Mouse (Mus musculus) forebrain, postnatal 0 days (tissue): Measurements from ENCODE around the gene A930017K11Rik. TPM values are rescaled to one million over a fixed set of nuclear protein-coding genes. Genes with fewer than 3 reads are reported as not detected.
A peak's percentile ranks its signal among the peaks of the same experiment; 100 is the strongest.

Experiments
- ATAC-seq: fragments of 200-750 bp; cut with Nextera tagmentation; 2 replicates; pipeline ENCODE4 v1.8.0; 2017; ENCODE audit warnings: mild to moderate bottlenecking, moderate library complexity
- DNase-seq: peaks from one replicate; pipeline ENCODE4 v3.0.0-alpha.2; 2015
- H3K27ac ChIP-seq: fragments of 300-500 bp; sonication (generic); 2 replicates; pipeline ENCODE4 v1.5.1; 2014; ENCODE audit warnings: low read depth, mild to moderate bottlenecking, antibody characterized with exemption, low read length, moderate library complexity, mixed read lengths
- H3K27me3 ChIP-seq: fragments of 300-500 bp; sonication (generic); 2 replicates; pipeline ENCODE4 v1.6.1; 2014; ENCODE audit warnings: mild to moderate bottlenecking, low read length, mixed read lengths; ENCODE audit not compliant: insufficient read depth
- H3K36me3 ChIP-seq: fragments of 300-500 bp; sonication (generic); 2 replicates; pipeline ENCODE4 v1.6.1; 2014; ENCODE audit warnings: mild to moderate bottlenecking, moderate library complexity; ENCODE audit not compliant: insufficient read depth
- H3K4me1 ChIP-seq: fragments of 300-500 bp; sonication (generic); 2 replicates; pipeline ENCODE4 v1.6.1; 2014; ENCODE audit warnings: antibody characterized with exemption; ENCODE audit not compliant: insufficient read depth
- H3K4me2 ChIP-seq: fragments of 300-500 bp; sonication (generic); 2 replicates; pipeline ENCODE4 v1.6.1; 2014; ENCODE audit warnings: low read depth, mild to moderate bottlenecking, moderate library complexity
- H3K4me3 ChIP-seq: fragments of 300-500 bp; sonication (generic); 2 replicates; pipeline ENCODE4 v1.5.1; 2014; ENCODE audit warnings: low read depth, low read length, mixed read lengths
- H3K9ac ChIP-seq: fragments of 300-500 bp; sonication (generic); 2 replicates; pipeline ENCODE4 v1.6.1; 2014; ENCODE audit warnings: mild to moderate bottlenecking
- H3K9me3 ChIP-seq: fragments of 300-500 bp; sonication (generic); 2 replicates; pipeline ENCODE4 v1.6.1; 2016; ENCODE audit warnings: low read length
- CTCF ChIP-seq: sonication (generic); IDR thresholded peaks from 2 replicates; pipeline ENCODE4 v1.5.1; 2016; ENCODE audit warnings: antibody characterized with exemption, control low read depth, low read depth
- WGBS: fragments of 180-500 bp; shearing (Covaris S2); extraction: QIAGEN DNeasy Blood & Tissue Kit; methylation state at CpG from one replicate; pipeline ENCODE4 v1.1.7; 2014; 5-methylcytosine and 5-hydroxymethylcytosine counted together
- polyA plus RNA-seq: library from polyadenylated mRNA; unstranded; fragments of >200 nt; fragmentation: Nextera tagmentation; extraction: Ambion mirVana; gene quantifications from 2 replicates; pipeline ENCODE4 v1.2.1, GENCODE M21; 2015
- total RNA-seq: library from RNA; depleted of rRNA; stranded (reverse); fragments of >200 nt; gene quantifications from 2 replicates; pipeline ENCODE4 v1.2.3, GENCODE M21; 2014

A930017K11Rik gene
- total and polyA plus RNA-seq, 2 experiments from 2014 or later: 0.07 to 0.10 TPM

DNA sequence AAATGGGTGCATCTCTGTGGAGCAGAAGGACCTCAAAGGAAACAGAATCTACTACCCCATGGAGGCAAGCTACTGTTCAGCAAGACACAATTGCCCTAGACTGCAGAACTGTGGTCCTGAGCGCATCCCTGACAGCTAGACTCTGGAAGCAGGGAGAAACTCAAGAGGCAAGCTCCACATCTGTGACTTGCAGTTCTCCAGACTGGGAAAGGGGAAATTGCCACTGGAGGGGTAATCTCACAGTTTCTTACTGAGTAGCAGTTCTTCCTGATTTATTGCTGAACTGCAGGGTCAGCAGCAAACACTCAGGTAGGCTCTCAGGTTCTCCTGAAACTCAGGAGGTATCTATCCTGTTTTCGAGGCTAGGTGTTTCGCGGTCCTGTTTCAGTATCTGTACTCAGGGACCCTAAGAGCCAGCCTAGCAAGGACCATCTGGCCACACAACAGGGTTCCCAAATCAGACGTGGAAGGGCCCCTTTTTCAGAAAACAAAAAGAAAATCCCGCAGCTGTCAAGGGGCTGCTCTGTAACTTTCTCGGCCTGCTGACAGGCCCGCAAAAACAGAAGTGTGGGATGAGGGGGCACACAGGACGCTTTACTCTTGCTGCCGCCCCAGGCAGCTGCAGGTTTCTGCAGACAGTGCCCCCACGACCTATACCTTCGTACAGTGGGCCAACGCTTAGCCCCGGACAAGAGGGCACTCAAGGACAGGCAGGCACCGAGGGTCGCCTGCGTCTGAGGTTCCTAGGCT is 32.4 kb upstream of the A930017K11Rik start:
- H3K27ac ChIP-seq: peak overlapping the region; percentile 87
- WGBS: 14% methylated on average over 17 of the region's 17 CpGs
- peak overlapping the region; percentile 75 for H3K4me2 ChIP-seq
- DNase-seq: no peak
- H3K9ac ChIP-seq: peak overlapping the region; percentile 95
- H3K4me1 ChIP-seq: peaks cover 10% of the 10 kb centered on the region; the same call in 1 of the 2 replicates
- TF ChIP-seq CTCF: no peak
- peaks cover 11% of the 10 kb centered on the region; the same call in 1 of the 2 replicates for H3K36me3 ChIP-seq
- no peaks in the 10 kb centered on the region for H3K27me3 ChIP-seq
- H3K4me3 ChIP-seq: peak overlapping the region; percentile 87
- H3K9me3 ChIP-seq: no peaks in the 10 kb centered on the region
- no peak for ATAC-seq

DNA sequence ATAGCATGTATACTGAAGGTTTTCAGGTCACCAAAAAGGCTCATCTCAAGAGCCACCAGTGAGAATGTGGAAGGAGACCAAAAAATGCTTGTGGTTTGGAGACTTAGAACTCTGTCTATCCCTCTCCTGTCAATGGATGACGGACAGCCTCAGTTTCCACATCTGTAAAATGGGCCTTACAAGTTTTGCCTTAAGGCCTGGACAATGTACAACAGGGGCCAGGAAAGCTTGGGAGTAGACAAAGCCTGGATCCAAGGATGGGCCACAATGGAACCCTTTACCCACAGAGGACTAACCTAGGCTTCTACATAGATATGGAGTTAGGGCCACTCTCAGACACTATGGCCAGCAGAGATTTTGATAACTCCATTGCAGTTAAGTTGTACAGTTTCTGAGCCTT is 31.7 kb upstream of the A930017K11Rik start:
- H3K9me3 ChIP-seq: no peaks in the 10 kb centered on the region
- peak overlapping the region; percentile 95; the same call in 1 of the 2 replicates for H3K9ac ChIP-seq
- no peak for DNase-seq
- peak overlapping the region; percentile 87 for H3K4me3 ChIP-seq
- no peak for ATAC-seq
- H3K4me2 ChIP-seq: peak overlapping the region; percentile 75
- no peak overlapping the region for H3K27ac ChIP-seq
- WGBS: 95% methylated on average over 1 of the region's 1 CpGs
- H3K4me1 ChIP-seq: peaks cover 10% of the 10 kb centered on the region; the same call in 1 of the 2 replicates
- H3K27me3 ChIP-seq: no peaks in the 10 kb centered on the region
- no peak for TF ChIP-seq CTCF
- 0 out of 2 replicates have a peak, but pooled peaks cover 6% of the 10 kb centered on the region for H3K36me3 ChIP-seq

DNA sequence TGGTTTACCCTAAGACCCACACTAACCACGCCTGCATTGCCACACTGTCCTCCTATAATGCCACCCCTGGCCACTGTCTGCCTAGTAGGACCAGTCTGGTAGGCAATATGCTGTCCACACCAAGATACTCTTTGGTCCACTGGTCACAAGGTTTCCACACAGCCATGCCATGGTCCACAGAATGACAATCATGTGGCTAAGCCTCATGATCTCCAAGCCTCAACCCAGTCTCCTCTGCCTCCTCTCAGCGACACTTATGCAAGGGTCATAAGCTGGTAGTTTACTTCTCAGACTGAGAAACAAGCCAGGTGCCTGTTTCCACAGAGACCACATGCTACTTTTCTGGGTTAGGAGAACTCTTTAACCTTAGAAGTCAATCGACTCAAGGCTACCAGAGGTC is 30.5 kb upstream of the A930017K11Rik start:
- no peak for DNase-seq
- Histone ChIP-seq H3K4me3 (no peak overlapping the region), H3K9me3 (no peaks in the 10 kb centered on the region), H3K4me2 (no peak overlapping the region), H3K27ac (no peak overlapping the region), H3K9ac (no peak overlapping the region), H3K27me3 (no peaks in the 10 kb centered on the region), H3K4me1 (peaks cover 10% of the 10 kb centered on the region; the same call in 1 of the 2 replicates), H3K36me3 (0 out of 2 replicates have a peak, but pooled peaks cover 2% of the 10 kb centered on the region)
- WGBS: 96% methylated on average over 3 of the region's 3 CpGs
- no peak for TF ChIP-seq CTCF
- ATAC-seq: no peak

DNA sequence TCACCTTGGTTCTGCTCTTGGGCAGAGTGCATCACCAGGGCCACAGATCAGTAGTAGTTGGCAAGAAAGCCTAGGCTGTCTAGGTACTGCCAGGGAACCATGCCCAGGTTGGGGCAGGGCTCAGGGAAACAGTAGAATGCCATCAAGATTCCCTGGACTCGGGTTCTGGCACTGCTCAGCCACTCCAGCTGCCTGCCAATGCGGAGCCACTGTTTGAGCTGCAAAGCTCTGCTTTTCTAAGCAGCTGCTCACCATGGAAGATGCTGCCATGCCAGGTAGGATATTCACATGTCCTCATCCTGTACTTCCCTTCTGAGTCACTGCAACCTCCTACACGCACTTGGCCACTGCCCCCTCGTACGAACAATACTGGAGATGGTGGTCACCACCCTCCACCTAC is 28.5 kb upstream of the A930017K11Rik start:
- H3K9ac ChIP-seq: no peak overlapping the region
- H3K4me3 ChIP-seq: no peak overlapping the region
- WGBS: 82% methylated on average over 5 of the region's 5 CpGs
- DNase-seq (no peak), ATAC-seq (no peak)
- H3K27ac ChIP-seq: no peak overlapping the region
- peaks cover 10% of the 10 kb centered on the region; the same call in 1 of the 2 replicates for H3K4me1 ChIP-seq
- 0 out of 2 replicates have a peak, but pooled peaks cover 3% of the 10 kb centered on the region for H3K36me3 ChIP-seq
- no peak overlapping the region for H3K4me2 ChIP-seq
- TF ChIP-seq CTCF: no peak
- no peaks in the 10 kb centered on the region for H3K27me3 ChIP-seq
- no peaks in the 10 kb centered on the region for H3K9me3 ChIP-seq

DNA sequence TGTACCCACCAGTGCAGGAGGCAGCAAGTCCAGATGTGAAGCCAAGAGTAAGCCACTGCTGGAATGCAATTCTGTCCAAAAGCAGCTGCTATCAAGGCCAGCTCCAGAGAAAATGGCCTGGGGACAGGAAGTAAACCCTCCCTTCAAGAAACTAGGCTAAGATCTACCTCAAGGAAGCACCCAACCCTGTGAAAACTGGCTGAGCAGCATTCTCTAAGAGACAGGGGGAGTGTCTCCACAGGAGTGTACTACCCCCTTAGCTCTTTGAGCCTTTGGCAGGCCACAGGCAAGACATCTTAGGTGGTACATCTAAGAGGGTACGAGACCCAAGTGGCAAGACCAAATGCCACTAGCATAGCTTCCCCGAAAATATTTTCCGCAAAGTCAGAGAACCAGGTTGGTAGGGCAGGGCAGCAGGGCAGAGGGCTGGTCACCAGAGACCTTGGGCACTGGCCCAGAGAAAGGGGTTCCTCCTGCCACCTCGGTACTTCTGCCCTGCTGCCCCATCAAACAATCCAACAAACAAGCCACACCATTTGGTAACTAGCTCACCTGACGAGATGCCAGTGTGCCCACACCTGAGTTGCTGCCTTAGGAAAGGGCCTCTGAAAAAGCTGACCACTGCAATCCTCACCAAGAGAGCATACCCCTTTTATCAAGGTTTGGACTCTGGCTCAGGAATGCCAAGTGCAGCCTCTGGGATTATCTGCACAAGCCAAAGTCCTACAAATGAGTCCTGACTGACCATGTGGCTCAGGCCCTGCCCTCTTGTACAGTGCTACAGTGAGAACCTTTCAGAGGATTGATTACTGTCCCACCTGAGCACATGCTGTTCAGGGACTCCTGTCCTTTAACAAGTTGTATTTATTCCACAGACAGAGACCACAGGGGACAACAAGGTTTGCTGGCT is 27.7 kb upstream of the A930017K11Rik start:
- DNase-seq (no peak), ATAC-seq (no peak)
- Histone ChIP-seq H3K4me3 (no peak overlapping the region), H3K4me1 (peaks cover 10% of the 10 kb centered on the region; the same call in 1 of the 2 replicates), H3K36me3 (0 out of 2 replicates have a peak, but pooled peaks cover 3% of the 10 kb centered on the region), H3K4me2 (no peak overlapping the region), H3K27me3 (no peaks in the 10 kb centered on the region), H3K27ac (no peak overlapping the region), H3K9ac (no peak overlapping the region), H3K9me3 (no peaks in the 10 kb centered on the region)
- no peak for TF ChIP-seq CTCF
- WGBS: 94% methylated on average over 5 of the region's 5 CpGs

DNA sequence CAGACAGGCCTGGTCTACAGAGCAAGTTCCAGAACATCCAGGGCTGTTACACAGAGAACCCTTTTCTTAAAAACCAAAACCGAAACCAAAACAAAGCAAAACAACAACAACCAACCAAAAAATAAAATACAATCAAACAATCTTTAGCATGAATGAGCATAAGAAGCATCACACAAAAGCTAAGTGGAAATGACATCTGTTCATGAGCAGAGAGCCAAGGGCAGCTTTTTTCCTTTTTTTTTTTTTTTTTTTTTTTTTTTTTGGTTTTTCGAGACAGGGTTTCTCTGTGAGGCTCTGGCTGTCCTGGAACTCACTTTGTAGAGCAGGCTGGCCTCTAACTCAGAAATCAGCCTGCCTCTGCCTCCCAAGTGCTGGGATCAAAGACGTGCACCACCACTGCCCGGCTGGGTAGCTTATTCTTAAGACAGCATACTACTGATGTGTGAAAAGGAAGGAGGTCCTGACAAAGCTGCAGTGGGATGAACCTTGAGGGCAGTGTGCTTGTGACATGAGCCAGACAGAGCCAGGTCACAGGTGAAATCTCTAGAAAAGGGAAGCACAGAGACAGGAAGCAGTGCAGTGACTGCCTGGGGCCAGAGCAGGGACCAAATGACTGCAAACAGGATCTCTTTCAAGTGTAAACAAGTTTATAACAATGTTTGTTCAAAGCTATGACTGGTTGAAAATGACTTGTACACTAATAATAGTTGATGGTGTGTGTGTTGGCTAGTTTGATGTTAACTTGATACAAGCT is 18.8 kb upstream of the A930017K11Rik start:
- no peak for TF ChIP-seq CTCF
- H3K4me1 ChIP-seq: no peaks in the 10 kb centered on the region
- H3K4me3 ChIP-seq: no peak overlapping the region
- ATAC-seq (no peak), DNase-seq (no peak)
- no peak overlapping the region for H3K27ac ChIP-seq
- no peak overlapping the region for H3K9ac ChIP-seq
- H3K36me3 ChIP-seq: 0 out of 2 replicates have a peak, but pooled peaks cover 4% of the 10 kb centered on the region
- H3K27me3 ChIP-seq: no peaks in the 10 kb centered on the region
- no peak overlapping the region for H3K4me2 ChIP-seq
- H3K9me3 ChIP-seq: no peaks in the 10 kb centered on the region
- WGBS: 75% methylated on average over 4 of the region's 4 CpGs
